9 mouse cellular contexts compared by ENCODE assay signal in the genomic region with DNA sequence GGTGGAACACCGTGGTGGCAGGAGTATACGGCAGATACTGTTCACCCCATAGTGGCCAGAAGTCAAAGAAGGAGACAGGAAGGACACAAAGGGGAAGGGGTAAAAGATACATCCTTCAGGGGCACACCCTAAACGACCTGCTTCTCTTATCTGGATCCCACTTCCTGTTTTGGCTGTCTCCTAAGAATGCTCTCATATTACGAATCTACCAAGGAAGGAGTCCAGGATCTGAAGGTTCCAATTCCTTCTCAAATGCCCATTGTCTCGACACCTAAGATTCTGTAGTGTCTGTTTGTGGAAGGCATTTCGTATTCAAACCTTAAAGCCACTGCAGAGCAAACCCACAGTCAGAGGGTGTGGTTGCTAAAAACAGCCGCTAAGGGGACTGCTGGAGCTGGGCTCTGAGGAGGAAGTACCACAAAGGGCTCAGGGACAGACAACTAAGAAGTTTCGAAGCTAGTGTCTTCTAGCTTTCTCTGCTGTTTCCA. TPM values are rescaled to one million over a fixed set of nuclear protein-coding genes. Genes with fewer than 3 reads are reported as not detected.
DNase-seq lines count a peak whose midpoint lies in the region; ATAC-seq lines count a peak whose summit lies in the region.
"Had no signal": no experiment of that assay in that cellular context is flagged by ENCODE, and none has a peak within 500 bp of the region (broad histone marks: within the 10 kb centered on the region; RNA-seq: fewer than 3 reads in every experiment).

No protein-coding gene starts in this region.

- 0 out of 2 replicates have a peak overlapping the region, but pooled peaks have one; percentile 2 for H3K27ac ChIP-seq in forebrain, embryonic 10.5 days
- H3K27ac ChIP-seq in forebrain, embryonic 13.5 days: no peak overlapping the region

- H3K4me2 ChIP-seq in forebrain, embryonic 13.5 days: no peak overlapping the region

- H3K9ac ChIP-seq in forebrain, embryonic 13.5 days: no peak overlapping the region

- H3K36me3 ChIP-seq in forebrain, embryonic 10.5 days (replicated peaks): no peaks in the 10 kb centered on the region
- no peaks in the 10 kb centered on the region for H3K36me3 ChIP-seq in forebrain, embryonic 13.5 days (ENCODE audit: poor library complexity, severe bottlenecking)

- WGBS in forebrain, embryonic 10.5 days: 59% methylated on average over 8 of the region's 8 CpGs
- WGBS in forebrain, embryonic 13.5 days: 57% methylated on average over 8 of the region's 8 CpGs

- H3K4me3 ChIP-seq in forebrain, embryonic 10.5 days: no peak overlapping the region
- no peak overlapping the region for H3K4me3 ChIP-seq in forebrain, embryonic 13.5 days

- intact Hi-C loops in gastrocnemius, postnatal 36 days (cut with DNase I): no loop called here

- H3K27me3 ChIP-seq in forebrain, embryonic 10.5 days (ENCODE audit: poor library complexity, severe bottlenecking): 0 out of 2 replicates have a peak, but pooled peaks cover 2% of the 10 kb centered on the region
- H3K27me3 ChIP-seq in forebrain, embryonic 13.5 days: no peaks in the 10 kb centered on the region

- ATAC-seq in forebrain, embryonic 13.5 days: no peak
- peak; percentile 42 for ATAC-seq in inflammation-experienced regulatory T-cells, adult 6 months
- no peak for ATAC-seq in frontal cortex, adult (ENCODE audit: low TSS enrichment)

- H3K9me3 ChIP-seq in forebrain, embryonic 10.5 days: no peaks in the 10 kb centered on the region
- no peaks in the 10 kb centered on the region for H3K9me3 ChIP-seq in forebrain, embryonic 13.5 days (replicated peaks)

- H3K4me1 ChIP-seq in forebrain, embryonic 10.5 days: peaks cover 39% of the 10 kb centered on the region
- peaks cover 7% of the 10 kb centered on the region; the same call in 1 of the 2 replicates for H3K4me1 ChIP-seq in forebrain, embryonic 13.5 days

- DNase-seq in forebrain, embryonic 10.5 days (ENCODE audit: extremely low spot score, low spot score): no peak
- peak; percentile 30 for DNase-seq in embryo, embryonic 10.5 days (ENCODE audit: low spot score)
- peak; percentile 83 to 87 for DNase-seq in natural killer cell, adult 2 months (ENCODE audit: low spot score in 2 of 2)
- no peak for DNase-seq in adrenal gland, postnatal 25 days
- no peak for DNase-seq in gastrocnemius, postnatal 36 days

RNA-seq across cellular contexts. Expression of a gene that starts 39.7 kb away (rescaled TPM):
- 0.53 and 0.81 TPM in 2 replicates for polyA plus RNA-seq in forebrain, embryonic 10.5 days (2016; fragmentation: Nextera tagmentation; extraction: Ambion mirVana)
- 0.55 and 0.70 TPM in 2 replicates for polyA plus RNA-seq in forebrain, embryonic 13.5 days (2015; fragmentation: Nextera tagmentation; extraction: Ambion mirVana)
- 1 to 10 TPM in 2 of 3 experiments, under 1 TPM in 1; 0.20 to 3.1 (median 1.7) TPM for polyA plus RNA-seq in inflammation-experienced regulatory T-cells, adult 6 months (2017; shearing (Covaris generic))
- 1.1 and 1.3 TPM in 2 replicates for total RNA-seq in adrenal gland, postnatal 25 days (2021)
- under 1 TPM; 0.13 to 0.25 TPM for total RNA-seq in gastrocnemius, postnatal 36 days (2021)

RNA-seq across cellular contexts. Expression of a gene that starts 49.4 kb away (rescaled TPM):
- not detected in 2 replicates for polyA plus RNA-seq in forebrain, embryonic 10.5 days (2016; fragmentation: Nextera tagmentation; extraction: Ambion mirVana)
- polyA plus RNA-seq in forebrain, embryonic 13.5 days (2015; fragmentation: Nextera tagmentation; extraction: Ambion mirVana): not detected in 2 replicates
- not detected for polyA plus RNA-seq in inflammation-experienced regulatory T-cells, adult 6 months (2017; shearing (Covaris generic))
- total RNA-seq in adrenal gland, postnatal 25 days (2021): not detected in 2 replicates
- total RNA-seq in gastrocnemius, postnatal 36 days (2021): not detected
- polyA plus RNA-seq: intestine, embryonic 14.5 days had no signal

Comparison
In these comparisons a context has a peak if more than half of its experiments do, and no peak if none do; other contexts are left out.
1. DNase-seq: peak in embryo, embryonic 10.5 days (single experiment) and natural killer cell, adult 2 months (2 of 2); none in forebrain, embryonic 10.5 days (single experiment), adrenal gland, postnatal 25 days (single experiment) and gastrocnemius, postnatal 36 days (0 of 2).